Mouse (Mus musculus) cortical plate, adult 2 months (tissue): ENCODE measurements around the gene Rtl6. TPM values are rescaled to one million over a fixed set of nuclear protein-coding genes. Genes with fewer than 3 reads are reported as not detected.

ENCODE experiments used
- H3K27ac ChIP-seq: fragments of 200-500 bp; 2 replicates; pipeline ENCODE4 v1.5.1; 2012; ENCODE audit warnings: low read length, control low read depth, inconsistent platforms; ENCODE audit not compliant: insufficient read depth
- H3K4me1 ChIP-seq: fragments of 200-500 bp; 2 replicates; pipeline ENCODE4 v1.6.1; 2011; ENCODE audit warnings: low read length; ENCODE audit not compliant: control insufficient read depth, insufficient read depth
- H3K4me3 ChIP-seq: fragments of 200-500 bp; 2 replicates; pipeline ENCODE4 v1.5.1; 2011; ENCODE audit warnings: mild to moderate bottlenecking, low read length, control low read depth; ENCODE audit not compliant: insufficient read depth
- CTCF ChIP-seq: fragments of 200-500 bp; IDR thresholded peaks from 2 replicates; pipeline ENCODE4 v1.5.1; 2011; ENCODE audit warnings: mild to moderate bottlenecking, control low read depth, low read length; ENCODE audit not compliant: insufficient read depth; ENCODE audit errors: extremely low read depth
- POLR2A ChIP-seq: fragments of 200-500 bp; IDR thresholded peaks from 2 replicates; pipeline ENCODE4 v1.6.1; 2011; ENCODE audit warnings: mild to moderate bottlenecking, low read length, control low read depth; ENCODE audit not compliant: insufficient read depth; ENCODE audit errors: extremely low read depth
- polyA plus RNA-seq: library from polyadenylated mRNA; depleted of rRNA; stranded (reverse); fragments of >200 nt; gene quantifications from 2 replicates; pipeline ENCODE4 v1.2.3, GENCODE M21; 2012

Rtl6 gene
- polyA plus RNA-seq, 1 experiment = 34.6 TPM

- no peak for TF ChIP-seq POLR2A
- TF ChIP-seq CTCF = no peak
- H3K4me1 ChIP-seq = no peaks in the 10 kb centered on the region; the same call in 1 of the 2 replicates
- H3K27ac ChIP-seq = no peak overlapping the region
- no peak overlapping the region for H3K4me3 ChIP-seq
Observed at GRCm38 (mm10) chr15:84591573-84592139, 34.0 kb upstream of the Rtl6 start.

GRCm38 (mm10) chr15:84588371-84588821 is 30.8 kb upstream of the Rtl6 start:
- no peak for TF ChIP-seq CTCF
- TF ChIP-seq POLR2A = no peak
- Histone ChIP-seq H3K4me3 (no peak overlapping the region), H3K27ac (no peak overlapping the region), H3K4me1 (no peaks in the 10 kb centered on the region)

- no peak for TF ChIP-seq CTCF
- TF ChIP-seq POLR2A = no peak
- no peaks in the 10 kb centered on the region for H3K4me1 ChIP-seq
- no peak overlapping the region for H3K4me3 ChIP-seq
- H3K27ac ChIP-seq = no peak overlapping the region
Observed at GRCm38 (mm10) chr15:84578607-84579006, 21.0 kb upstream of the Rtl6 start.

GRCm38 (mm10) chr15:84577019-84577418 is 19.4 kb upstream of the Rtl6 start:
- TF ChIP-seq POLR2A = no peak
- no peak for TF ChIP-seq CTCF

GRCm38 (mm10) chr15:84566568-84567110 is 9.0 kb upstream of the Rtl6 start:
- Histone ChIP-seq H3K4me3 (no peak overlapping the region), H3K27ac (no peak overlapping the region), H3K4me1 (no peaks in the 10 kb centered on the region)
- TF ChIP-seq POLR2A (no peak), CTCF (no peak)

More at GRCm38 (mm10) chr15:84577019-84577418, 19.4 kb upstream of the Rtl6 start:
- Histone ChIP-seq H3K27ac (no peak overlapping the region), H3K4me1 (no peaks in the 10 kb centered on the region), H3K4me3 (no peak overlapping the region)

GRCm38 (mm10) chr15:84561501-84561900 is 3.9 kb upstream of the Rtl6 start:
- TF ChIP-seq POLR2A (no peak), CTCF (no peak)
- Histone ChIP-seq H3K4me1 (no peaks in the 10 kb centered on the region), H3K27ac (no peak overlapping the region), H3K4me3 (no peak overlapping the region)

GRCm38 (mm10) chr15:84556674-84557073 is 949 bp downstream of the Rtl6 start:
- TF ChIP-seq CTCF = no peak
- TF ChIP-seq POLR2A = no peak
- H3K4me3 ChIP-seq = peak overlapping the region; percentile 55

GRCm38 (mm10) chr15:84551065-84551464 is 6.6 kb downstream of the Rtl6 start:
- Histone ChIP-seq H3K4me1 (no peaks in the 10 kb centered on the region), H3K4me3 (no peak overlapping the region), H3K27ac (no peak overlapping the region)
- TF ChIP-seq POLR2A = no peak
- TF ChIP-seq CTCF = no peak

More at GRCm38 (mm10) chr15:84556674-84557073, 949 bp downstream of the Rtl6 start:
- Histone ChIP-seq H3K27ac (no peak overlapping the region), H3K4me1 (no peaks in the 10 kb centered on the region)

GRCm38 (mm10) chr15:84549291-84549797 is 8.3 kb downstream of the Rtl6 start:
- no peaks in the 10 kb centered on the region for H3K4me1 ChIP-seq
- TF ChIP-seq CTCF = no peak
- TF ChIP-seq POLR2A = no peak
- no peak overlapping the region for H3K4me3 ChIP-seq
- no peak overlapping the region for H3K27ac ChIP-seq

- no peaks in the 10 kb centered on the region for H3K4me1 ChIP-seq
- no peak overlapping the region for H3K4me3 ChIP-seq
- no peak overlapping the region for H3K27ac ChIP-seq
- TF ChIP-seq POLR2A (no peak), CTCF (no peak)
Observed at GRCm38 (mm10) chr15:84546028-84546427, 11.6 kb downstream of the Rtl6 start.
